Mouse (Mus musculus) olfactory bulb, adult 2 months (tissue): ENCODE data around the gene Fam216a.

Experiments used
- CTCF ChIP-seq: fragments of 200-500 bp; IDR thresholded peaks from 2 replicates; pipeline ENCODE4 v1.5.1; 2012; ENCODE audit warnings: low read depth, mild to moderate bottlenecking, low read length, moderate library complexity; ENCODE audit not compliant: insufficient read depth
- POLR2A ChIP-seq: fragments of 200-500 bp; IDR thresholded peaks from 2 replicates; pipeline ENCODE4 v1.6.1; 2012; ENCODE audit warnings: mild to moderate bottlenecking, low read depth, low read length, moderate library complexity; ENCODE audit not compliant: insufficient read depth

DNA sequence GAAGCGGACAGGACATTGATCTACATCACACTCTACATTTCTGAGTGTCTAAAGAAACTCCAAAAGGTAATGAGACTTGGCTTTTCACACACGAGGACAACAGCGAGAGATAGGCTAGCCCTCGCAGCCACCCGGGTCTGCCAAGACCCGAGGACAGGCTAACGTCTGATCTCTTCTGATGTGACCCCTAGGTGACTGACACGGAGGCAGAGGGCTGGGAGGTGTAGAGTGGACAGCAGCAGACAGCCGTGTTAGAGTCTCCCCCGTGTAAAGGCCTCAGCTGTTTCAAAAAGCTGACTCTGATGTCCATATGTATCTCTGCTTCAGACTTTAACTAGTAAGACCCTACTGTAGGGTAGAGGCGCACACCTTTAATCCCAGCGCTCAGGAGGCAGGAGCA is 31.2 kb upstream of the Fam216a start:
- TF ChIP-seq CTCF: no peak
- TF ChIP-seq POLR2A: no peak
